Mouse (Mus musculus): ENCODE measurements around the gene Faap20.

The Faap20 gene

DNA sequence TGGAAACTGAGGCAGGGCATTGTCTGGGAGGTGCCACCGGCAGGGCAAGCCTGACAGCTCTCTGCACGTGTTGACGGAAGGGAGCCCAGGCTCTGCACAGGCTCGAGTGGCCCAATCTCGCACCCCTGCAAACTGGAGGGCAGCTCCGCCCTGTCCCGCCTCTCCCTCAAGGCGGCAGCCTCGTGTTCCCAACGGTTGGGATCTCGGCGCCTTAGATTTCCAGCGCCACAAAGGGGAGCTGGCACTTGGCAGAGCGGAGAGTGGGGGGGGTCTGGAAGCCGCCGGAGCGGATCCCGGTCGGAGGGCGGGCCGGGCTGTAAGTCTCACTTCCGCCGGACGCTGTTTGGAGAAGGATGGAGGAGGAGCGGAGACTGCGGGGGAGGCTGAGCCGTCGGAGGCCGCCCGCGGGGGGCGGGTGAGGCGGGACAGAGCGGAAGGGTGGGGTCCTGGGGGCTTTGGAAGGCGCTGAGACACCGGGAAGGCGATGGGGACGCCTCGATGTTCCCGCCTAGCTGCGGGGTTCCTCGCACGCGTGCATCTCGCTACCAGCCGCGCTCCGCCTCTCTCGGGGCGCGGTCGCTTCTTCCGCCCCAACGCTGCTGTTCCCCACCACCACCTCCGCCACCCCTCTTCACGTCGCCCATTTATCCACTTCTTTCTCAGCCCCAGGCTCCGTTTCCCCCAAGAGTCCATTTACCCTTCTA lies at the start of gene Faap20:
Faap20 (plus strand) TSS at position 155 of the 704 bp plus-strand sequence.
- peak; percentile 85 for DNase-seq (ENCODE audit: low spot score)

DNA sequence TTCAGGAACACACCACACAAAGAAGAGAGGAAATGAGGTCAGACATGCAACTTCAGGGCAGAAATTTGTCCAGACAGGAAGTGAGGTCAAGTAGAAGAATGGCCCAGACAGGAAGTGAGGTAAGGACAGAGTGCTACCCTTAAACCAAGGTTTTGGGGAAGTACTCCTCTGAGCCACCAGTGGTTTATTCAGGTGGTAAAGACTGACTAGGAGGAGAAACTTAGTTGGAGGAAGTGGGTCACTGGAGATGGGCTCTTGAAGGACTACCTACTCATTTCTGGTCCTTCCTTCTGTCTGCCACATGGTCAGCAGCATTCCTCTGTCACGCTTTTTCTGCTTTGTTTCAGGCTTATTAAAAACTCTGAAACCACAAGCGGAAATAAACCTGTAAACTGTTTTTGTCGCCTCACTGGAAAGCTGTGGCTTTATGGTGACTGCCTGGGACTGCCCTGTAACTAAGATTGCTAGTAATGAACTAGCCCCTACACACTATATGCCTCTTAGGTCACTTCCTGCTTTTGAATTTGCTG lies 48.7 kb upstream of the Faap20 start:
- no peak for DNase-seq (ENCODE audit: low spot score)

DNA sequence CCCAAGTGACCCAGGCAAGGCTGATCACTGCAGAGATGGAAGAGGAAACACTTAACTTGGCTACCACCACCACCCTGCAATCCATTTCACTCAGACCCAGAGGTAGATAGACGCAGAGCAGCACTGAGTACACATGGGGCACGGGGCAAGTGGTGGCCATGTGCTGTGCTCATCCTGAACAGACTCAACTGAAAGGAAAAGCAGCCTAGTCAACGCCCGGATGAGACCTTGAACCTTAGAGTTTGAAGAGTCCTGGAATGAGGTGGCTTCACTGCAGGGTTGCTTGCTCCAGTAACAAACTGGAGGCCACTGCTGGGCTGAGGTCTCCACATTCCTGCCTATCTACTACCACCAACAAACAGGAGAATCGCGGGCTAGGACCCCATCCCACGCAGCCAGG lies 47.8 kb upstream of the Faap20 start:
- no peak for DNase-seq (ENCODE audit: low spot score)

DNA sequence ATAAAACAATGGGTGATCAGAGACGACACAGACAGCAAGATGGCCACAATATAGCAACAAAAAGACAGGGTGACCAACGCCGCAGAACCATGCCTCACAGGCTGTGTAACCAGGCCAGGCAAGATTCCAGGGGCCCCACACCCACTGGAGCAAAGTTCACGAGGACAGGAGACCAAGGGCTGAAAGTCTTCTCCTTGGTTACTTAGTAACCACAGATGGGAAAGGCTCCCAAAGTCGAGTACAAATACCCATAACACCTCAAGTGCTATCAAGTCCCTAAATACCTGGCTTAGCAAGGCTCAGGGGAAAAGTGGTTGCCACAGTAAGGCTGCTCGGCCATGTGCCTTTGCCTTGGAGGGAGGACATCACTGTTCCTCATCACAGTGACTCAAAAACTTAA lies 43.7 kb upstream of the Faap20 start:
- DNase-seq (ENCODE audit: low spot score): no peak

DNA sequence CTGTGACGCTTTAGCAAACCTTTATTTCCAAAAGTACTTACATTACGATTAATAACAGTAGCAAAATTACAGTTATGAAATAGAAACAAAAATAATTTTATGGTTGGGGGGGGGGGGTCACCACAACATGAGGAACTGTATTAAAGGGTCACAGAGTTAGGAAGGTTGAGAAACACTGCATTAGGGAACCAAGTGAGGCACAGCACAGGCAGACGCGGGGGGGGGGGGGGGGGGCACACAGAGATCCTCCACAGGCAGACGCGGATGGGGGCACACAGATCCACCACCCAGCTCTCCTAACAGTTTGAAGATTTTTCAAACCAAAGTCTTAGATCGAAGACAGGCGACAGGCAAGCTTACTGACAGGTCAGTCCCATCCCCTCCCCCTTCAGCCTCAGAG lies 43.1 kb upstream of the Faap20 start:
- DNase-seq (ENCODE audit: low spot score): no peak

DNA sequence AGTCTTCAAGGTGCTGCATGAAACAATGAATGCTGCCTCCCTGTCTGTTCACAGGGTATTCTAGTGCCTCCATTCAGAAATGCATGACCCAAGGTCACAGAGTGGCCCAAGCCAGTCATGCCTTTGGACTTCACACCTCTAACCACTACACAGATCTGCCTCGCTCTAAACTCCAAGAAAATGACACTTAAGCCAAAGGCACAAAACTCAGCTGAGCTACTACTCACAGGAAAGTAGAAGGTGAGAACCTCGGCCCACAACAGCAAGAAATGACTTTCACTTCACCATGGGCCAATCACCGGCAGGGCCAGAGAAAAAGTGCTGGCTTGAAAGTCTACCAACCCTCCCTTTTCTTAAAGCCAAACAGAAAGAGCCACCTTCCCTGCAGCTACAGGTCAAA lies 41.8 kb upstream of the Faap20 start:
- no peak for DNase-seq (ENCODE audit: low spot score)

DNA sequence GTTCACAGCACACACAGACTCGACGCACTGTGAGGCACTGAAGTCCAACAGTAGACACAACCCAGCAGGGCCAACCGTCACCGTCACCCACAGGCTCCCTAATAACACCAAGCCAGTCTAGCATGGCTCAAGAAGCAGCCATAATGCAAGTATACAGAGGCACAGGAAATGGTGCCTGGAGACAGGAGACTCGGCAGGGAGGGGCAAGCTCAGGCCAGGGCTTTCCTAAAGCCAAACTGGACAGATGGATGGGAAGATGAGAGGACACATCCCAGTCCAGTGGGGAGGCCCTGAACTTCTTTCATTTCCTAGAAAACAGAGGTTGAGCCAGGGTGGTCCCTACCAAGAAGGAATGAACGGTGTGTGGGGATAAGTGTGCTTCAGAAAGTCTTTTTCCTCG lies 41.0 kb upstream of the Faap20 start:
- DNase-seq (ENCODE audit: low spot score): no peak

DNA sequence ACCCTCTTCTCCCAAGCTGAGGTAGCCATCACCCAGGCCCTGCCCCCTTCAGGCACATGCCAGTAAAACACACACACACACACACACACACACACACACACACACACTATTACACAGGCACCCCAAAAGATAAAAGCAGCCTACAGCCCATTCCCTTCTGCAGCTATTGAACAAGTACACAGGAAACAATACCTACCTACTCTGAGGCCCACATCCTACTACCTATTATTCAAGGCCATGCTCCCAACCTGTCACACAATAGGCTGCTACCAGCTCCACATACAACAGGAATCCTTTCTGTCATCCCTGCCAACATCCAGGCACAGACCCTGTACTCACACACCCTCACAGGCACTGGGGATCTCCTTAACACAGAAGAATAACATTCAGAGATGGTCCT lies 40.5 kb upstream of the Faap20 start:
- no peak for DNase-seq (ENCODE audit: low spot score)

DNA sequence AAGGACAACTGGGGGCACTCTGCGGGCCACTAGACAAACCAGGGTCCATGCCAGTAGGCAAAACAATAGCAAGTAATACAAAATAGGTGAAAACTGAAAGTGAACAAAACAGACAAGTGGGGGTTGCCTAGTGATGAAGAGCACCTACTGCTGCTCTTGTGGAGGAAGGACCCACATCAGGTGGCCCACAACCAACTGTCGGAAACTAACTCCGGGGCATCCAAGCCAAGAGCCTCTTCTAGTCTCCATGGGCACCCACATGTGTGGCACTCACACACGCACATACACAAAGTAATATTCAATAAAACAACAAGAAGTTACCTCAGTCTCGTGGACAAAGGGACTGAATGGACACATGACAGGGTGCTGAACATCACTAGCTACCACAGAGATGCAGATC lies 40.1 kb upstream of the Faap20 start:
- DNase-seq (ENCODE audit: low spot score): no peak

DNA sequence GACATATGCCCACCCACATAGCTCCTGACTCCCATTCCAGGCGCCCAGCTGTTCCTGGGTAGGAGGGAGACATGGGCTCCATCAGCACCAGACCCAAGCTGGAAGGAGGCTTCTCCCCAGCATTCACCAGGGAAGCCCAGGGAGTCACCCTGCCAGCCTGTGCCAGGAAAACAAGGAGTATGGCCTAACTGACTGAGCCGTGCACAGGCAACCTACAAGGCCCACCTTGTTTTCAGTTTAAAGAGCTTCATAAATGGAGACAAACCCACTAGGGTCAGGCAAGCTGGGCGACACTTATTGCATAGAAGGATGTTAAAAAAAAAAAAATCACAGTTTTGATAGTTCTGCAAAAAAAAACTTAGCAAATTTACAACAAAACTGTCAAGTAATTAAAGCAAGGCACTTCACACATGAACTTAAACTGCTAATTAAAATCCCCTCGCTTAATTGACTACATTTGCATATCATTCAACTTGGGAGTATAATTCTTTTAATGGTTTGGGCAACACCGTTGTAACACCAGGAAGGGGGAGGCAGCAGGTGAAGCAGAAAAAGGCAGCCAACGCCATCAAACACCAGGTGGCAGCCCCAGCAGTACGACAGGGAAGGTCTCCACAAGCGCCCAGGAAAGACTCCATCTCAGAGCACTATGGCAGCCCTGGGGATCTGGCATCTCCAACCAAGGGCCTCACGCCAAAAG lies 36.4 kb upstream of the Faap20 start:
- no peak for DNase-seq (ENCODE audit: low spot score)

DNA sequence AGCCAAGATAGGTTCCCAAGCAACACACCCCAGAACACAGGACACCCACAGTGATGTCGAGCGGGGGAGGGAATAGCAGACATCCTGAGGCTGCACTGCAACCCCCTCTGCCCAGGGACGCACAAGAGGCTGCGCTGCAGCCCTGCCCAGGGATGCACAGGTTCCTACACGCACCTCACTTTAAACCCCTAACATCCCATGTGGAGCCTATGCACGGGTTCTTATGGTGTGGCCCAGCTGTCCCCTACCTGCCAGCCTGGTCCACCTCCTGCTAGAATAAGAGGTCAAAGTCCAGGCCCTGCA lies 35.9 kb upstream of the Faap20 start:
- no peak for DNase-seq (ENCODE audit: low spot score)

DNA sequence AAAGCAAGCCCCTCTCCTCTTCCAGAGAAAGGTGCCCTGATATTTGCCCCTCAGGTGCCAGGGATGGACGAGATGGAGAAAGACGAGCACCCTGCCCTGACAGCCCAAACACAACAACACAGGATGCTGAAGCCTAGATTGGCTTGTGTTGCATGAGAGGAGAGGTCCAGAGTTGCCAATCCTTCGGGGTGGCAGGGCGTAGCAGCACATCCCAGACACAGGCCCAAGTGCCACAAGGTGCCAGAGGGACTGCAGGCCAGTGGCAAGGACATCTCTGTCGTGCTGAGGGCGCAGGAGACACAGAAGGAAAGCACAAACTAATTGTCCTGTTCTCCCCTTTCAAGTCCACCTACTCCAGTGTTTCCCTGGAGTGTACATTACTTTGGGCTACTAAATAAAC lies 35.4 kb upstream of the Faap20 start:
- DNase-seq (ENCODE audit: low spot score): no peak

DNA sequence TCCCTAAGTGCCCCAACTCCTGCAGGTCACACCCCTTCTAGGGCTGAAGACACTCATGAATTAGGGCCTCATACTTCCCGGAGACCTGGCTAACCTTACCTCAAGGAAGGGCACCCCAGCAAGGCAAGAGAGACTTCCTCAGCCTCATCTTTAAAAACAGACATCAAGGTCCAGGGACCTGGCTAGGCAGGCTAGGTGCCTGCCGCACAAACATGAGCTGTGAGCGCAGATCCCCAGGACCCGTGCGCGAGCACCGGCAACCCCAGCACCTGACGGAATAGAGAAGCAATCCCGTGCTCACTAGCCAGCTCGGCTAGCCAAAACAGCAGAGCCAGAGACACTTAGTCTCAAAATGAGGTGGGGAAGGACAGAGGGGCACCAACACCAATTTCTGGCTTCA lies 34.8 kb upstream of the Faap20 start:
- DNase-seq (ENCODE audit: low spot score): no peak

DNA sequence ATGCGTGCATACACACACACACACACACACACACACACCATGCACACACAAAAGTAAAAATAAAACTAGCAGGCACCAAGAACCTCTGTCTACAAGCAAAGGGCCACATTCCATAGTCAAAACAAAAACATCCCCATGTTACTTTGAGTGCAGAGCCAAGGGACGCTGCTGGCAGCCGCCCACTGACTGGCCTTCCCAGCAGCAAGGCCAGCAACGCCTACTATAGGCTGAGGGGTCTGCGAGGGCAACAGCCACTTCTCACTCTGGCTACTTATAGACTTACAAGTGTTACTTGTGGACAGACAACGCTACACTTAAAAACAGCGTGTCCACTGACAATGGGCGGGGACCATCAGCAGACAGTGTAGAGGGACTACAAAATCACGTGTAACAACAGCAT lies 34.4 kb upstream of the Faap20 start:
- no peak for DNase-seq (ENCODE audit: low spot score)

DNA sequence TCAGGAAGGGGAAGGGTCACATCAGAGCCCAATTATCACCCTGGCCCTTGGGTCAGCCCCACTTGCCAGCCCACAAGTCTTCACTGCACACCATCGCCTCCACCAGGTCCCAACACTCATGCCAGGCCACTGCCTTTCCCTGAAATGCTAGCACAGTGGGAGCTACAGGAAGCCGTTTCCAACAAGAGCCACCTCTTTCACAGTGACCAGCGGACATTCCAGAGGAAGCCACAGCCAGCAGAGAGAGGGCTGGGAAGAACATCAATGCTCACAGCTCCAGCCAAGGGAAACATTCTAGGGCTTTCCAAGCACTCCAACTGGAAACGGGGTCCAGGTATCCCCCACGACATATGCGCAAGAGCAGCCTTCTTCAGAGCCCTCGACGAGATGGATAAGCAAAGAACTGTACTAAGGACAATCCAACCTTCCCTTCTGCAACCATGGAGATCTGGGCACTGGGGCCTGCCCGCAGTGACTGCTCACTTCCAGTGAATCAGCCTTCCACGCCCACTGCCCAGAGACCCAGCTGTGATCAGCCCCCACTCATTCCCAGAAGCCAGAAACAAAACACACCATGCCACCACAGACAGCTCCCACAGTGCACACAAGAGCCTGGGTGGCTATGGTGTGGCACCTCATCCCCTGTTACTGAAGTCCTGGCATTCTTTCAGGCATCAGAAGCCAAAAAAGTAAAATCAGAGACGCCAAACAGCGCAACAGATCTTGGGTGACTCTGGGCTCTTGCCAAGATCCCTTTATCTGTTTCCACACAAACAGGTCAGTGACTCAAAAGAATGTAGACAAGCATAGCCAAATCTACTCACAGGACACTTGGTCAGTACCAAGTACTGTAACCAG lies 33.6 kb upstream of the Faap20 start:
- DNase-seq (ENCODE audit: low spot score): no peak

DNA sequence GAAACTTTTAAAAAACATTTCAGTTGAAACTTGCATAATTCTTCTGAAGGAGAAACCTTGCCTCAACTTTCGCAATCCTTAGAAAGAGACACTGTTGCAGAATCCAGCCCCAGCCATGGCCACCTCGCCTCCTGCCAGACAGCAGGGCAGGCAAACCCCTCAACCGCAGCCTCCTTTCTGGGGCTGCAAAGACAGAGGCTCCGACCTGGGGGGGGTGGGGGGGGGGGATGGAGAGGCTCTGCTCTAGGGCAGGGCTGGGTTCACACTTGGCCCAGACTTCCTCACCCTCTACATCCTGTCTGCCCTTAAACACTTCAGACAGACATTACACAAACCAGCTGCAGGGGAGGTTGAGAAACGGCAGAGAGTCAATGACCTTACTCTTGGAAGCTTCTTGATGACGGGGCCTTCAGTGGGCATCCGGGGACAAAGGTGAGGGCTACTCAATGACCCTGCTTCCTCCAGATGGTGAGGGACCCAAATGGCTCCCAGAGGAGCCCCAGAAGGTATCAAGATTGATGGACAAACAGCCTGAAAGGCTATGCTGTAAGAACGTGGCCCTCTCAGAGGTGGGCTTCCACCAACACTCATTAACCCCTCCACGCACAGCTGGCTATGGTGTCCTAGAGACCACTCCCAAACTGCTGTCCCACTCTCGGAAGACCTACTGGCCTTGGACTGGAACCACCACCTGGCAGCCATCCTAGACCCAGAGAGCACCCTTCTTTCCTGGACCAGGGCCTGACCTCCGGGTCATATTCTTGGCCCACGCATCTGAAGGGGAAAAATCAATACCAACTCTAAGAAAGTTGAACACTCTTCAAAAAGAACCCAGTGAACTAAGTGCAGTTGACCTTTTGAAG lies 32.1 kb upstream of the Faap20 start:
- DNase-seq (ENCODE audit: low spot score): no peak

DNA sequence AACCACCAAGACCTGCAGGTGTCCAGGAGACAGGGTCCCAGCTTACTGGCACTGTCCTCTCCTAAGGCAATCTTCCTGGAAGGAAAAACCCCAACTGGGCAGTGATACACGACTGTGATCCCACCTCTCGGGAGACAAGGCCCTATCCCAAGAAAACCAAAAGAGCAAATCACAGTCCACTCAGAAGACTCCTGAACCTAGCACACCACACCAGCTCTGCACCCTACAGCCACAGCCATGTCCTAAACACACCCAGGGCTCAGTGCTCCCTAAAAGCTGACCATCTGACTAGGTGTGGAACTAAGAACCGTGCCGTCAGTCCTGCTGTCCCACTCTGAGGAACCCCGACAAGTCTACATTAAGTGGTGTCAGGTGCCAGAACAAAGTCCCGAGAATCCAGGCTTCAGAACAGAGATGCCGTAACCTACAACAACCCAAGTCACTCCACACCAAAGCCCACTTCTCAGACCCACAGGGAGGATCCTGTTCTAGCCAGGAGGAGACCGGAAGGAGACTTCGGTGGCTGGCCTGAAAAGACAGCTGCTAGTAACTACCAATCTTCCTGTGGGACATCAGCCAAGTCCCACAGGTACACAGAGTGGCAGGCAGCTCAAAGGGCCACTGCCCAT lies 31.4 kb upstream of the Faap20 start:
- DNase-seq (ENCODE audit: low spot score): no peak

DNA sequence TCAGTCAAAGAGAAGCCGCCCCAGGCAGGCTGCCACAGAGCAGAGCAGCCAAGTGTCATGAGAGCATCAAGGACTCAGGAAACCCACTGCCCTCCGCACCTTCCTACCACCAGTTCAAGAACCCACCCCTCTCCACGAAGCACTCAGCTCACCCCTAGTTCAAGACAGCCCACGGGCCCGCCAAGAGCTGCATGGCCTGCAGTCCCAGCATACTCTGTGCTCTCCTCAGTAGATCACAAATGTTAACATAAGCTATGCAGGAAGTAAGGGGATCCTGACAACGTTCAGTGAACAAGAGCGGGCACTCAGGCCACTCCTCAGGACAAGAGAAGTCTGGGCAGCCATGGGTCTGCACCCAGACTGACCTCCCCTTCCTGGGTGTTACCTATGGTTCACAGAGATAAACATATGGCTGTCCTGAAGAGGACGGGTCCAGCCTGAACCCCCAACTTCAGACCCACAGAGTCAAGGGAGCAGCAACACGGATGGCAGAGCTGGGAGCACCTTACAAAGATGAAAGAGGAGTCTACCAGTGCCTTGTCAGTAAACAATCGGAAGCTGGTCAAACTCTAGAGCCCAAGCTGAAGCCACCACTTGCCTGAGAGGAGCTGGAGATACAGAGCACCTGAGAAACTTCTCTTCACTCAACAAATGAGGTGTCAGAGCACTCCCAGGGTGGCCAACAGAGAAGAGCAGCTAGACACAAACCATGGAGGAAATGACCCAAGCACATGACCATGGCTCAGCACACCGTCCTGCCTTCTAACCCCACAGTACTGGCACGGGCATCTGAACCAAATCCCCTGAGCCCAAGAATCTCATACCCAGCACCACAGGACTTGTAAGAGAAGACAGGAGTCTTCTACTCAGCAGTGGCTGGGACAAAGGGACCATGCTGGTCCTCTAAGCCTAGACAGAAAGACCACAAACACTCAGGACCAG lies 30.1 kb upstream of the Faap20 start:
- DNase-seq (ENCODE audit: low spot score): no peak

DNA sequence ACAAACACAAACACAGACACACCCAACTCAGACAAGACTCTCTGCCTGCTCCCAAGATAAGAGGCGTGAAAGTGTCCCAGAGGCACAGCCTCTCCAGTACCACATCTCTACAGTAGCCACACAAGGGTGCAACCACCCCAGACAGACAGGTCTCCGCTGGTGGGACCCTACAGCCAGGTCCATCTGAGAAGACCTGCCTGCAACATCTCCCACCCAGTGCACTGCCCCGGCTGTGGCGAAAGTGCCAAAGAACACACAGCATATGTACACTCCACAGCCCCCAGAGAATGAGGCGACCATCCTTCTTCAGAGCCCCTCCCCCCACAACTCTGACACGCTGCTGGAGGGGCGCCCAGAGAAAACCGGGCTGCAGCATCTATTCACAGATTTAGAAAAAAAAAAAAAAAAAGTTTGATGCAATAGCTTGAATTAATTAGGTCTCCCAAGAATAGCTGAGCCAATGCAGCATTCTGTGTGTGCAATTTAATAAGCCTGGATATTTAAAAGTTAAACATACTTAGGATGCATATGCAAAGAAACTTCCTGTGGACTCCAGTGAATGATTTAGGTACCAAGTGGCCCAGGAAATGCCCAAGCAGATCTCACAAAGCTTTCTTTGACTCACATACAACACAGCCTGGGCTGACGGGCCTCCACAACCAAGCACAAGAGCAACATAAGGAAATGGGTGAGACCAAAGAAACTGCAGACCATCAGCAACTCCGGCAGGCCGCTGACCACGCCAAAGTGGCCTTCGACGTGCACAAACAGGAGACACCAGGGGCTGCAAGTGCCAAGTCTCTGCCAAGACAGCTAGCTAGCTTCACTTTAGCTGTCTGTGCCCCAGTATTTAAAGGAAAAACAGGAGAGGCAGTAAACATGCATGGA lies 29.1 kb upstream of the Faap20 start:
- no peak for DNase-seq (ENCODE audit: low spot score)
